Mouse (Mus musculus): Measurements from ENCODE around the gene Cyp2u1.

DNA sequence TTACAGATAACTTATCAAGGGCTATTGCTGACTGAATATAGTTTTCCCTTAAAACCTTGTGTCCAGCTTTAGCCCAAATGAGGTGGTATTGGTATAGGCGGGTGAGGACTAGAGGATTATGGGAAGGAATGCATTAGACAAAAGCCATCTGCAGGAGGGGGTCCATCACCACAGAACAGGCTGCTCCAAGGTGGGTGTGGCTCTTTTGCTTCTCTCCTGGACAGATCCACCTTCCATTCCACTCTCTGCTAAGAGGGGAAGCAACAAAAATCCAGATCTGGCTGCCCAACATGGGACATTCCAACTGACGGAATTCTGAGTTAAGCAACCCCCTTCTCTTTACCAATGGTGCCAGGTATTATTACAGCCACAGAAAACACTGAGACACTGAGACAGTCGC is 44.1 kb downstream of the Cyp2u1 start:
- TF ChIP-seq CTCF (IDR thresholded peaks at IDR 0.05; ENCODE audit: low read depth) (no peak), EP300 (IDR thresholded peaks at IDR 0.05; ENCODE audit: low read depth) (no peak)
